Mouse (Mus musculus): ENCODE measurements around the gene Slc16a7. TPM values are rescaled to one million over a fixed set of nuclear protein-coding genes. Genes with fewer than 3 reads are reported as not detected.

The Slc16a7 gene
- 1,277 TPM for polyA plus RNA-seq (2014; fragmentation: Illumina TruSeq; extraction: RNeasy Lipid Tissue Mini Kit (QIAGEN cat#74804); ENCODE audit: low read depth, low replicate concordance)

DNA sequence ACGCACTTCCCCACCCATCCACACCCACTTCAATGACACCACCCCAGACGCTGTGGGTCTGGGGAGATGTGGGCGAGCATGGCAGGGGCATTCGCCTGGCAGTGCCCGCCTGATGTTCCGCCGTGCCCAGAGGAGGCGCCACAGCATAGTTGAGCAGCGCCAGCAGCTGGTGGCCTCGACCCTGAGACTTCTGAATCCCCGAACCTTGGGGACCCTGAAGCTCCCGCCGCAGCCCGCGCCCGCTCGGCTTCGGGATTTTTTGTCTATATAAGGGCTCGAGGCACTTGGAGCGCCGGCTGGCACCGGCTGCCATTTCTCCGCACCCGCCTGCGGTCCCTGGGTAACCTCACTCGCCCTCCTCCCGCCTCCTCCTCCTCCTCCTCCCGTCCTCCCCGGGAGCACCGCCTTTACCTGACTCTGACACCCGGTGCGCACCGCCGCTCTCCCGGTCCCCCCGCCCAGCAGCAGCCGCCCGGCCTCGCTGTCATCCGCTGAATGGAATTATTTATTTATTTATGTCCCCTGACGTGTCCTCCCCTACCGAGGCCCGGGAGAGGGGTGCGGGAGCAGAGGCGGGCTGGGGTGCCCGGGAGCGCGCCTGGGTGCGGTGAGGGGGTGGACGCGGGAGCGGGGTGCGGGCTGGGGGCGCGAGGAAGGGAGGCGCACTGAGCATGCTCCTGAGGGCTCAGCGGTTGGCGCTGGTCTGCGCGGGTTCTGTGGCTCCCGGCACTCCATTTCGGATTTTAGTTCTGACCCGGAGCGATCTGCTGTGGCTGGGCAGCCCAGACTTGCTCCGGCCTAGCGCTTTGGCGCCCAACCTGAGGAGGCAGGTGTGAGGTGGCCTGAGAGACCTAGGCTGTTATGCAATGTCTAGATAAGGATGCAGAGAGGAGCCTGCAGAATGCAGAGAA is at the start of gene Slc16a7:
Slc16a7 (minus strand) TSS at position 590 of the 911 bp plus-strand sequence.

All from testis, adult 10 weeks (tissue).